Mouse (Mus musculus): ENCODE measurements around the gene Cerkl. TPM values are rescaled to one million over a fixed set of nuclear protein-coding genes. Genes with fewer than 3 reads are reported as not detected.

Cerkl gene
- polyA plus RNA-seq, 1 experiment = 5.1 TPM

DNA sequence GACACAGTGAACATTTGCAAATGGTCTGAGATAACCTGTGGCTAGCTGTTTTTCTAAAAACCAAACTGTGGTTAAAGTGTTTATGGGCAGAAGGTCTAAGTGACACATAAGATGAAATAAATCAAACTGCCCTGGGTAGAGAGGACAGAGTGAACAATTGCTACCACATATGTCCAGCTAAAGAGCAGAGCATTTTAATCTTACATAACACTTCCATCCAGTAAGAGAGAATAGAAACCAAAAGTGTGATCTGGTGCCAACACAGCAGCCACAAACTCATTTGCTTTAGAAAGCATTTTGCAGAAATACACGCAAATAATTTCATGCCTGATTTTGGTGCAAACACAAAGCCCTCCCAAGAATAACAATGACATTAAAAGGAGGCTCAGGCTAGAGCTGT lies 117.6 kb downstream of the Cerkl start:
- Histone ChIP-seq H3K4me3 (ENCODE audit: insufficient read depth, low read length) (no peak overlapping the region), H3K4me1 (ENCODE audit: control insufficient read depth, insufficient read depth, low read length) (no peaks in the 10 kb centered on the region), H3K27ac (ENCODE audit: insufficient read depth, low read length) (no peak overlapping the region)
- TF ChIP-seq CTCF (IDR thresholded peaks at IDR 0.05; ENCODE audit: extremely low read depth, insufficient read depth, low read length) (no peak), POLR2A (IDR thresholded peaks at IDR 0.05; ENCODE audit: extremely low read depth, insufficient read depth, low read length) (no peak)

GRCm38 (mm10) chr2:79336141-79336540 lies 120.4 kb downstream of the Cerkl start:
- no peak overlapping the region for H3K4me3 ChIP-seq (ENCODE audit: insufficient read depth, low read length)
- peak; percentile 19; the same call in 1 of the 2 replicates for TF ChIP-seq CTCF (IDR thresholded peaks at IDR 0.05; ENCODE audit: extremely low read depth, insufficient read depth, low read length)
- TF ChIP-seq POLR2A (IDR thresholded peaks at IDR 0.05; ENCODE audit: extremely low read depth, insufficient read depth, low read length) = no peak
- no peak overlapping the region for H3K27ac ChIP-seq (ENCODE audit: insufficient read depth, low read length)
- no peaks in the 10 kb centered on the region for H3K4me1 ChIP-seq (ENCODE audit: control insufficient read depth, insufficient read depth, low read length)

DNA sequence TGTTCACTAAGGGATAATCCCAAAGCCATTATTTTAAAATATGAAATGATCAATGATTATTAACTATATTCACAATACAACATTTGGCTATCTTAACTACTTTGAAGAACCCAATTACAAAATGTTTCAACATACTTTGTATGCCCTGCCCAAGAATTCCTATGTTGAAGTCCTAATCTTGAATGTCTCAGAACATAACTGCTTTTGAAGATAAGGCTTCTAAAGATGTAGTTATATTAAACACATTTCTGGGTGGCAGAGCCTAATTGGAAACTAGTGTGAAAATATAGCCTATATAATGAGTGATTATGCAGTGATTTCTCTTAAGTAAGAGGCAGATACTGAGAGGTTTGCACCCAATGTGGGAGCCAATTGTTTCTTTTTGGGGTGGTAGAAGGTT lies 121.9 kb downstream of the Cerkl start:
- H3K4me1 ChIP-seq (ENCODE audit: control insufficient read depth, insufficient read depth, low read length) = no peaks in the 10 kb centered on the region
- H3K4me3 ChIP-seq (ENCODE audit: insufficient read depth, low read length) = no peak overlapping the region
- H3K27ac ChIP-seq (ENCODE audit: insufficient read depth, low read length) = no peak overlapping the region
- TF ChIP-seq CTCF (IDR thresholded peaks at IDR 0.05; ENCODE audit: extremely low read depth, insufficient read depth, low read length) (no peak), POLR2A (IDR thresholded peaks at IDR 0.05; ENCODE audit: extremely low read depth, insufficient read depth, low read length) (no peak)

DNA sequence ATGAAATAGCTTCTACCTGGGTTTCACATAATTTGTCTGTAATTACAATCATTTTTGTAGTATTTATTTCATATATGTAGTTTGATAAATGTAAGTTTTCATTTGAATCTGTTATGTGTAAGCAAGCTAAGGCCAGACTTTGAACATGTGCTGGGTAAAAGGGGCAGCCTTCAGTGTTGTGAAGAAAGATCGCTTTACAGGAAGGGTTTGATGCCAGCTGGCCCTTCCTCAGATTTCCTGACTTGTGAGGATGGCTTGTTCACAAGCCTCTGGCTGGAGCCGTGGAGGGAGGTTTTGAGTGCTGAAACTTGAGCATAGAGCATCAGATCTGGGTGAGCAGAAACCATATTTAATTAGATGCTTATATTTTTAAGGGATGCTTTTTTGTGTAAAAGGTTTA lies 128.5 kb downstream of the Cerkl start:
- H3K27ac ChIP-seq (ENCODE audit: insufficient read depth, low read length) = no peak overlapping the region
- no peak overlapping the region for H3K4me3 ChIP-seq (ENCODE audit: insufficient read depth, low read length)
- TF ChIP-seq CTCF (IDR thresholded peaks at IDR 0.05; ENCODE audit: extremely low read depth, insufficient read depth, low read length) (no peak), POLR2A (IDR thresholded peaks at IDR 0.05; ENCODE audit: extremely low read depth, insufficient read depth, low read length) (no peak)
- H3K4me1 ChIP-seq (ENCODE audit: control insufficient read depth, insufficient read depth, low read length) = no peaks in the 10 kb centered on the region

DNA sequence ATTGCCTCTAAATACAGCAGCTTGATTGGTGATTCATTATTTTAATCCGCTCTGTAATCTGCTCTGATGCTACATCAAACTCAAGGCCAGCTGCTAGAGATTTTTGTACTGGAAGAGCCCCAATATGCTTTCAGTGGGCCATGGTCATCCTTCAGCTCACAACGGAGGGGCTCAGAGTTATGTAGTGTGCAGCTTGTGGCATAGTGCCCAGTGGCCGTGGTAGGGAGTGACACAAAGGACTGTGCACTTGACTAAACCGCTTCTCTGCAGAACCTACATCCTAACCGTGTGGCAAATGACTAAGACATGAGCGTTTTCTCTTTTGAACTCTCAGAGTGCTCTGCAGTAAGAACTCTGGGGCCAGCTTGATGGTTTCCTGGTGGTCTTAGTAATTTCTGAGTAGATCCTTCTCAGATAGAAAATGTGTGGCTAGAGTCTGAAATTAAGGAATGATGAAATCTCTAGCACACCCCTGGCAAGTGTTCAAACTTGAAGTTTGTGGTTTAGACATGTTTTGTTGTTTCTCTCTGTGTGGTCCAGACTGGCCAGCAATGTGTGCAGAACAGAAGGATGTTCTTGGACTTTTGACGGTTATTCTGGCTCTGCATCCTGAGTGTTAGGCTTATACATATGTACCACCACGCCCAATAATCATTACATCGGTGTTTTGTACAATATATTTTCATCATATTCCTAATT lies 140.3 kb downstream of the Cerkl start:
- no peak for TF ChIP-seq CTCF (IDR thresholded peaks at IDR 0.05; ENCODE audit: extremely low read depth, insufficient read depth, low read length)
- TF ChIP-seq POLR2A (IDR thresholded peaks at IDR 0.05; ENCODE audit: extremely low read depth, insufficient read depth, low read length) = no peak
- H3K4me1 ChIP-seq (ENCODE audit: control insufficient read depth, insufficient read depth, low read length) = no peaks in the 10 kb centered on the region
- H3K4me3 ChIP-seq (ENCODE audit: insufficient read depth, low read length) = no peak overlapping the region
- no peak overlapping the region for H3K27ac ChIP-seq (ENCODE audit: insufficient read depth, low read length)

DNA sequence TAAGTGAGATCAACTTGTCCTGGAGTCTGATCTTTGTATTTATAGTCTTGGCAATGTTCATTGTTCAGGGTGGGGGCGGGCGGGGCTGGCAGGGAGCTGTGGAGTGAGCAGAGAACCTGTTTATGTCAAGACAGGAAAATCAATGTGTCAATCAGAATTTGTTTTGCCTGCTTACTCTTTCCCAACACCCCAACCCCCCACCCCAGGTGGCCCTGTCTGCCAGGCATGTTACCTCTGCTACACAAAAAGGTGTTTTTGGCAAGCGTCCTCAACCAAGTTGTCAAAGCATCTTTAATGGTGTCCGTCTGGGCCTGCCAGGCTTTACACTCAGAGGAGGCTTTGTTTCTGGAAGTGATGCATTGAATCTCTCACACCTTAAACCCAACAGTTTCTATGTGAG lies 141.5 kb downstream of the Cerkl start:
- Histone ChIP-seq H3K27ac (ENCODE audit: insufficient read depth, low read length) (no peak overlapping the region), H3K4me1 (ENCODE audit: control insufficient read depth, insufficient read depth, low read length) (no peaks in the 10 kb centered on the region), H3K4me3 (ENCODE audit: insufficient read depth, low read length) (no peak overlapping the region)
- no peak for TF ChIP-seq POLR2A (IDR thresholded peaks at IDR 0.05; ENCODE audit: extremely low read depth, insufficient read depth, low read length)
- TF ChIP-seq CTCF (IDR thresholded peaks at IDR 0.05; ENCODE audit: extremely low read depth, insufficient read depth, low read length) = no peak

GRCm38 (mm10) chr2:79312499-79312898 lies 144.1 kb downstream of the Cerkl start:
- peaks cover 2% of the 10 kb centered on the region; the same call in 1 of the 2 replicates for H3K4me1 ChIP-seq (ENCODE audit: control insufficient read depth, insufficient read depth, low read length)
- no peak for TF ChIP-seq POLR2A (IDR thresholded peaks at IDR 0.05; ENCODE audit: extremely low read depth, insufficient read depth, low read length)
- TF ChIP-seq CTCF (IDR thresholded peaks at IDR 0.05; ENCODE audit: extremely low read depth, insufficient read depth, low read length) = no peak
- H3K27ac ChIP-seq (ENCODE audit: insufficient read depth, low read length) = no peak overlapping the region
- no peak overlapping the region for H3K4me3 ChIP-seq (ENCODE audit: insufficient read depth, low read length)

DNA sequence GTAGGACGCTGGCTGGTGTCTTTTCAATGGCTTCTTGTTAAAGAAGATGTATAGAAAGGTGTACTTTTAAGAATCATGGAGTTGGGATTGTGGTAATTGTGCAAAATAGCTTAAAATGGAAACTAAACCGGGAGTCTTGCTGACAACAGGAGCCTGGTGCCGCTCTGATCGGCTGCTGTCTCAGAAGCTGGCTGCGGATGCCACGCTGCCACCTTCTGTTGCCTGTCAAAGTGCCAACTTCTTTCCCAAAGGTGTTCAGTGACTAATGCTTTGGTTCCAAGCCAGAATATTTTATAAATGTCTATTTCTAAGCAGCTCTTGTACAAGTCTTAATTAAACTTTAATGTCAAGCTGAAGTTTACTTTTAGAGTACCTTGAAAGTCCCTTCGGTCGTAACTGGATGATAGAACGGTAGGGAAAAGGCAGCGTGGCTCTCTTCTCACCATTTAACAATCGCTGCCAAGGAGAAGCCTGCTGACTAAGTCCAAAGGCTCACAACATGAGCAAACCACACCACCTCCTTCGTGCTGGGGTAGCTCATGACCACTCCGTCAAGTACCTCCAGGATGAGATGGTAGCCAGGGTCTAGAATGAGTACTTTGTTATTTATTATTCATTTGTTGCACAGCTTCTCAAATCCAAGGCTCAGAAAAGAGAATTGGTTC lies 147.0 kb downstream of the Cerkl start:
- no peak for TF ChIP-seq CTCF (IDR thresholded peaks at IDR 0.05; ENCODE audit: extremely low read depth, insufficient read depth, low read length)
- TF ChIP-seq POLR2A (IDR thresholded peaks at IDR 0.05; ENCODE audit: extremely low read depth, insufficient read depth, low read length) = no peak
- Histone ChIP-seq H3K27ac (ENCODE audit: insufficient read depth, low read length) (no peak overlapping the region), H3K4me1 (ENCODE audit: control insufficient read depth, insufficient read depth, low read length) (peaks cover 2% of the 10 kb centered on the region; the same call in 1 of the 2 replicates), H3K4me3 (ENCODE audit: insufficient read depth, low read length) (no peak overlapping the region)

GRCm38 (mm10) chr2:79307549-79307948 lies 149.0 kb downstream of the Cerkl start:
- H3K4me1 ChIP-seq (ENCODE audit: control insufficient read depth, insufficient read depth, low read length) = peaks cover 2% of the 10 kb centered on the region; the same call in 1 of the 2 replicates
- TF ChIP-seq CTCF (IDR thresholded peaks at IDR 0.05; ENCODE audit: extremely low read depth, insufficient read depth, low read length) (no peak), POLR2A (IDR thresholded peaks at IDR 0.05; ENCODE audit: extremely low read depth, insufficient read depth, low read length) (no peak)
- no peak overlapping the region for H3K27ac ChIP-seq (ENCODE audit: insufficient read depth, low read length)
- no peak overlapping the region for H3K4me3 ChIP-seq (ENCODE audit: insufficient read depth, low read length)

DNA sequence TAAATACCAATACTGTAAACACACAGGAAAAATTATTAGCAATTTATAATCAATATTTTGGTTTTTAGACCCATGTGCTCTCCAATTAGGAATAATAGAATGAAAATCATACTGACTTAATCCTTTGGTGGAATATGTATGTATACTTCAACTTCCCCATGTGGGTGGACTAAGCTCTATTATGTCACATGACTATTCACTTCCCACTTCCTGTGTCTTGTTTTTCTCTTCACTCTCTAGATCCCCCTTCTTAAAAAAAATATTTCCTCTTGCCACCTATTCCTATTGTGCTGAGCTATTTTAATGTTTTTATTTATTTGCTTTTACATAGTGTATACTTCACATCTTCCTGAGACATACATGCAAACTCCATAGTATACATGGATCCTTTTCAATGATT lies 154.2 kb downstream of the Cerkl start:
- Histone ChIP-seq H3K4me1 (ENCODE audit: control insufficient read depth, insufficient read depth, low read length) (no peaks in the 10 kb centered on the region), H3K27ac (ENCODE audit: insufficient read depth, low read length) (no peak overlapping the region), H3K4me3 (ENCODE audit: insufficient read depth, low read length) (no peak overlapping the region)
- no peak for TF ChIP-seq CTCF (IDR thresholded peaks at IDR 0.05; ENCODE audit: extremely low read depth, insufficient read depth, low read length)
- TF ChIP-seq POLR2A (IDR thresholded peaks at IDR 0.05; ENCODE audit: extremely low read depth, insufficient read depth, low read length) = no peak
